Mouse (Mus musculus) neural tube, embryonic 14.5 days (tissue): Measurements from ENCODE around the gene Ndel1. TPM values are rescaled to one million over a fixed set of nuclear protein-coding genes. Genes with fewer than 3 reads are reported as not detected.
"Not testable (repeated sequence)": the region's sequence is repeated elsewhere in the genome, so short reads cannot be mapped to it uniquely, and the experiment has no call there.

Experiments
- ATAC-seq: fragments of 200-750 bp; cut with Nextera tagmentation; 2 replicates; pipeline ENCODE4 v1.8.0; 2017; ENCODE audit warnings: low read depth, mild to moderate bottlenecking, moderate TSS enrichment, moderate library complexity
- H3K27ac ChIP-seq: fragments of 300-500 bp; sonication (generic); 2 replicates; pipeline ENCODE4 v1.5.1; 2014; ENCODE audit warnings: low read depth, mild to moderate bottlenecking, control low read depth, low read length, moderate library complexity, mixed read lengths
- H3K27me3 ChIP-seq: fragments of 300-500 bp; sonication (generic); 2 replicates; pipeline ENCODE4 v1.6.1; 2014; ENCODE audit warnings: low read length; ENCODE audit not compliant: control insufficient read depth, insufficient read depth
- H3K36me3 ChIP-seq: fragments of 300-500 bp; sonication (generic); 2 replicates; pipeline ENCODE4 v1.6.1; 2014; ENCODE audit warnings: low read length, mixed read lengths; ENCODE audit not compliant: control insufficient read depth, insufficient read depth
- H3K4me1 ChIP-seq: fragments of 300-500 bp; sonication (generic); 2 replicates; pipeline ENCODE4 v1.6.1; 2014; ENCODE audit warnings: low read length; ENCODE audit not compliant: control insufficient read depth, insufficient read depth
- H3K4me2 ChIP-seq: fragments of 300-500 bp; sonication (generic); 2 replicates; pipeline ENCODE4 v1.6.1; 2014; ENCODE audit warnings: mild to moderate bottlenecking, low read depth, low read length, control low read depth
- H3K4me3 ChIP-seq: fragments of 300-500 bp; sonication (generic); 2 replicates; pipeline ENCODE4 v1.5.1; 2014; ENCODE audit warnings: low read depth, low read length, control low read depth, mixed read lengths
- H3K9ac ChIP-seq: fragments of 300-500 bp; sonication (generic); replicated peaks from 2 replicates; pipeline ENCODE4 v1.6.1; 2014; ENCODE audit warnings: low read depth, mild to moderate bottlenecking, control low read depth, low read length, mixed read lengths
- H3K9me3 ChIP-seq: fragments of 300-500 bp; sonication (generic); 2 replicates; pipeline ENCODE4 v1.6.1; 2016; ENCODE audit warnings: low read length; ENCODE audit not compliant: control insufficient read depth
- WGBS: fragments of 180-500 bp; shearing (Covaris S2); extraction: QIAGEN DNeasy Blood & Tissue Kit; methylation state at CpG from one replicate; pipeline ENCODE4 v1.1.7; 2014; 5-methylcytosine and 5-hydroxymethylcytosine counted together
- polyA plus RNA-seq: library from polyadenylated mRNA; unstranded; fragments of >200 nt; fragmentation: Nextera tagmentation; extraction: Ambion mirVana; gene quantifications from 2 replicates; pipeline ENCODE4 v1.2.1, GENCODE M21; 2014

Ndel1 gene
- polyA plus RNA-seq, 1 experiment from 2014 or later = 96.3 TPM

- peak overlapping the region; percentile 76 for H3K4me2 ChIP-seq
- H3K4me3 ChIP-seq = peak overlapping the region; percentile 85
- no peaks in the 10 kb centered on the region for H3K27me3 ChIP-seq
- 3% methylated on average over 13 of the region's 13 CpGs for WGBS
- peaks cover 19% of the 10 kb centered on the region for H3K4me1 ChIP-seq
- no peak for ATAC-seq
- no peaks in the 10 kb centered on the region for H3K9me3 ChIP-seq
- H3K9ac ChIP-seq = peak overlapping the region; percentile 84
- H3K27ac ChIP-seq = peak overlapping the region; percentile 92
- H3K36me3 ChIP-seq = no peaks in the 10 kb centered on the region
Measured at GRCm38 (mm10) chr11:68851644-68852485, 19.8 kb downstream of the Ndel1 start.

DNA sequence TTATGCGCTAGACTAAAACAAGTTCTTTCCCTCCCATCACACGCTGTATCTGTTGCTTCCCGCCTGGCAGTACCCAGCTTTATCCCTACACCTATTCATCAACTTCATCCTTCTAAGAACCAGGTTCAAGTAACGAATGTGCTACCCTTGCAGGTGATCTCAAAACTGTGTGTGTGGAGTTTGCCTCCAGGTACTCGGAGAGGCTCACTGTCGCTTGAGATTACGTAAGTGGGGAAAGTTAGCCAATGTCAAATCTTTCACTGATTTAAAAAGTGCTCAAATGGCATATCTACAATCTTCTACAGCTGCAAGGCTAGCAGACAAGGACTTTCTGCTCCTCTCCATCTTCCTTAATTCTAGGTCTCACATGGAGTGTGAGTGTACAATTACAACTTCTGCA is 20.8 kb downstream of the Ndel1 start:
- Histone ChIP-seq H3K27ac (no peak overlapping the region), H3K9ac (no peak overlapping the region), H3K4me2 (peak overlapping the region; percentile 19; the same call in 1 of the 2 replicates), H3K27me3 (no peaks in the 10 kb centered on the region), H3K36me3 (no peaks in the 10 kb centered on the region), H3K4me1 (peaks cover 19% of the 10 kb centered on the region), H3K4me3 (no peak overlapping the region), H3K9me3 (no peaks in the 10 kb centered on the region)
- ATAC-seq = no peak
- WGBS = 91% methylated on average over 7 of the region's 7 CpGs

- Histone ChIP-seq H3K9ac (no peak overlapping the region), H3K9me3 (no peaks in the 10 kb centered on the region), H3K36me3 (peaks cover 35% of the 10 kb centered on the region), H3K4me3 (no peak overlapping the region), H3K27ac (no peak overlapping the region), H3K27me3 (no peaks in the 10 kb centered on the region), H3K4me2 (no peak overlapping the region), H3K4me1 (no peaks in the 10 kb centered on the region)
- WGBS = 80% methylated on average over 5 of the region's 5 CpGs
- no peak for ATAC-seq
Measured at GRCm38 (mm10) chr11:68839606-68840005, 32.1 kb downstream of the Ndel1 start.

DNA sequence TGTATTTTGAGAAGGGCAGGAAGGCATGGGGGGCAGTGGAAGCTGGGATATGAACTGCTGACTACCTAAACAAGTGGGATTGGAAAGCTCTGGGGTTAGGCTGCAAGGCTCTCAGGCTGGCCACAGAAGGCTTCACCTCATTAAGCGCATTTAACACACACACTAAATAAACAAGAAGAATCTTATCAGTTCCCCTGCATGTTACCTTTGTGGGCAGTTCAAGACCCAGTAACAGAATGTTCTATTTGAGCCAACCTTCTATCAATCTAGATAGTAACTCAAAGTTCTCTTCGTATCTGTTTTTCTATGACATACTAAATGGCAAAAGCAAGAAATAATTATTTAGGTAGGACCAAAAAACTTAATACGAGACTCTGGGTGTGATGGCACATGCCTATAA is 36.6 kb downstream of the Ndel1 start:
- no peak overlapping the region for H3K4me2 ChIP-seq
- H3K4me1 ChIP-seq = no peaks in the 10 kb centered on the region
- H3K4me3 ChIP-seq = no peak overlapping the region
- 98% methylated on average over 3 of the region's 3 CpGs for WGBS
- no peaks in the 10 kb centered on the region for H3K9me3 ChIP-seq
- H3K27ac ChIP-seq = no peak overlapping the region
- H3K27me3 ChIP-seq = no peaks in the 10 kb centered on the region
- ATAC-seq = no peak
- peaks cover 37% of the 10 kb centered on the region for H3K36me3 ChIP-seq
- H3K9ac ChIP-seq = no peak overlapping the region

GRCm38 (mm10) chr11:68833593-68833992 is 38.1 kb downstream of the Ndel1 start:
- no peak for ATAC-seq
- peaks cover 39% of the 10 kb centered on the region for H3K36me3 ChIP-seq
- H3K27me3 ChIP-seq = no peaks in the 10 kb centered on the region
- no peaks in the 10 kb centered on the region for H3K4me1 ChIP-seq
- H3K4me3 ChIP-seq = no peak overlapping the region
- no peak overlapping the region for H3K9ac ChIP-seq
- H3K9me3 ChIP-seq = no peaks in the 10 kb centered on the region
- H3K27ac ChIP-seq = no peak overlapping the region
- H3K4me2 ChIP-seq = no peak overlapping the region

DNA sequence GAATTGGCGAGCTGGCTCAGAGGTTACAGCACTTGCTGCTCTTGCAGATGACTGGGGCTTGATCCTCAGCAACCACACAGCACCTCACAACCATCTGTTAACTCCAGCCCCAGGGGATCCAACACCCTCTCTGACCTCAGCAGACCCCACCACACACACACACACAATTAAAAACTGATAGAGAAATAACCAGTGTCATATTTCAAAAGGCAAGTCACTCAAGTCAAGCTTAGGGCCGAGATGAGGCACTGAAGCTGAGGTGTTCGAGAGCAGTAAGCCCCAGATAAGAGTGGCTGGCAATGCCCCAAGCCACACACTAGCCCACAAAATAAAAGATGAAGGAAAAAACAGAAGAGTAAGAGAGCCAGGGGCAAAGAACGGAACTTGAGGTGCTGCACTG is 38.9 kb downstream of the Ndel1 start:
- no peak overlapping the region for H3K4me2 ChIP-seq
- no peak for ATAC-seq
- peaks cover 39% of the 10 kb centered on the region for H3K36me3 ChIP-seq
- no peak overlapping the region for H3K27ac ChIP-seq
- no peak overlapping the region for H3K9ac ChIP-seq
- no peaks in the 10 kb centered on the region for H3K27me3 ChIP-seq
- no peaks in the 10 kb centered on the region for H3K4me1 ChIP-seq
- H3K9me3 ChIP-seq = no peaks in the 10 kb centered on the region
- H3K4me3 ChIP-seq = no peak overlapping the region
- 74% methylated on average over 4 of the region's 4 CpGs for WGBS

DNA sequence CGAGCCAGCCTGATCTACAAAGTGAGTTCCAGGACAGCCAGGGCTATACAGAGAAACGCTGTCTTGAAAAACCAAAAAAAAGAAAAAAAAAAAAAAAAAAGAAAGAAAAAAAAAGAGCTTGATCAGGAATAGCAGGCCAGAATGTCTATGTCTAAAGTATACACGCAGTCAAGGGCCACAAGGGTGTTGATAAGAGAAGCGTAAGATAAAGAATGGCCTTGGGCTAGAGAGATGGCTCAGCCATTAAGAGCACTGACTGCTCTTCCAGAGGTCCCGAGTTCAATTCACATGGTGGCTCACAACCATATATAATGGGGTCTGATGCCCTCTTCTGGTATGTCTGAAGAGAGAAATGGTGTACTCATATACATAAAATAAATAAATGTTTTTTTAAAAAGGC is 40.1 kb downstream of the Ndel1 start:
- 94% methylated on average over 5 of the region's 5 CpGs for WGBS
- H3K9me3 ChIP-seq, H3K9ac ChIP-seq, H3K4me3 ChIP-seq, H3K4me2 ChIP-seq, H3K27ac ChIP-seq, H3K27me3 ChIP-seq, ATAC-seq, H3K4me1 ChIP-seq: not testable (repeated sequence)
- H3K36me3 ChIP-seq = peaks cover 47% of the 10 kb centered on the region

- Histone ChIP-seq H3K36me3 (peaks cover 24% of the 10 kb centered on the region), H3K9ac (no peak overlapping the region), H3K4me3 (no peak overlapping the region), H3K4me1 (no peaks in the 10 kb centered on the region), H3K9me3 (no peaks in the 10 kb centered on the region), H3K4me2 (no peak overlapping the region), H3K27me3 (no peaks in the 10 kb centered on the region), H3K27ac (no peak overlapping the region)
- no peak for ATAC-seq
- WGBS = 87% methylated on average over 3 of the region's 3 CpGs
Measured at GRCm38 (mm10) chr11:68826735-68827134, 44.9 kb downstream of the Ndel1 start.

GRCm38 (mm10) chr11:68822326-68822725 is 49.3 kb downstream of the Ndel1 start:
- Histone ChIP-seq H3K4me3 (no peak overlapping the region), H3K4me2 (no peak overlapping the region), H3K27me3 (no peaks in the 10 kb centered on the region), H3K9ac (no peak overlapping the region), H3K9me3 (no peaks in the 10 kb centered on the region), H3K4me1 (no peaks in the 10 kb centered on the region), H3K27ac (no peak overlapping the region), H3K36me3 (peaks cover 28% of the 10 kb centered on the region)
- ATAC-seq = no peak
- WGBS = 72% methylated on average over 15 of the region's 15 CpGs
